Mouse (Mus musculus): ENCODE results near the gene Ptpn1. TPM values are rescaled to one million over a fixed set of nuclear protein-coding genes. Genes with fewer than 3 reads are reported as not detected.
A peak's percentile ranks its signal among the peaks of the same experiment; 100 is the strongest.

The Ptpn1 gene
- total and polyA plus RNA-seq, 2 experiments: 6.5 to 20.2 TPM

DNA sequence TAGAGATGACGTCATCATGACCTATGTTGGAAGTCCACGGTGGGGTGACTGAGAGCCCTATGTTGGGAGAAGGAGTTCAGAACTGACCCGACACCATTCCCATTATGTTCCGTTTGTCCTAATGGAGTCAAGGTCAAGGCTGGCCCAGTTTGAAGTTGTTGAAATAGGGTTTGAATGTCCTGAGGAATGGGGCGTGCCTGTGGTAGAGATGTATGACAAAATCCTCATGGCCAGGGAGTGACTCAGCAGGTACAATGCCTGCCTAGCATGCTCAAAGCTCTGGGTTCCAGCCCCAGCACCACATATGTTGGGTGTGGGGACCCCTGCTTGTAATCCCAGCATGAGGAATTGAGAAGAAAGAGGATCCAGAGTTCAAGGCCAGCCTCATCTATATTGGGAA, 20.3 kb upstream of the Ptpn1 start:
- no peaks in the 10 kb centered on the region for H3K4me1 ChIP-seq (ENCODE audit: control insufficient read depth, insufficient read depth, low read length)
- no peaks in the 10 kb centered on the region for H3K79me2 ChIP-seq (ENCODE audit: control insufficient read depth, insufficient read depth, low read length)
- H3K36me3 ChIP-seq (ENCODE audit: control insufficient read depth, insufficient read depth, low read length): no peaks in the 10 kb centered on the region
- WGBS: 87% methylated on average over 5 of the region's 5 CpGs
- H3K27me3 ChIP-seq (ENCODE audit: control insufficient read depth, insufficient read depth, low read length): no peaks in the 10 kb centered on the region
- TF ChIP-seq POLR2A (IDR thresholded peaks at IDR 0.05; ENCODE audit: extremely low read depth, insufficient read depth, low read length) (no peak), CTCF (IDR thresholded peaks at IDR 0.05; ENCODE audit: low read depth, low read length) (no peak)
- DNase-seq (ENCODE audit: extremely low read depth, low read depth, low spot score): no peak
- no peak overlapping the region for H3K9ac ChIP-seq (ENCODE audit: low read depth, low read length)
- no peak overlapping the region for H3K27ac ChIP-seq (replicated peaks; ENCODE audit: insufficient read depth, low read depth, low read length)
- no peak overlapping the region for H3K4me3 ChIP-seq (ENCODE audit: insufficient read depth, low read depth, low read length)

GRCm38 (mm10) chr2:167919081-167919480, 12.8 kb upstream of the Ptpn1 start:
- Histone ChIP-seq H3K4me3 (ENCODE audit: insufficient read depth, low read depth, low read length) (no peak overlapping the region), H3K27ac (replicated peaks; ENCODE audit: insufficient read depth, low read depth, low read length) (no peak overlapping the region), H3K9ac (ENCODE audit: low read depth, low read length) (no peak overlapping the region), H3K36me3 (ENCODE audit: control insufficient read depth, insufficient read depth, low read length) (no peaks in the 10 kb centered on the region), H3K79me2 (ENCODE audit: control insufficient read depth, insufficient read depth, low read length) (no peaks in the 10 kb centered on the region), H3K27me3 (ENCODE audit: control insufficient read depth, insufficient read depth, low read length) (no peaks in the 10 kb centered on the region), H3K4me1 (ENCODE audit: control insufficient read depth, insufficient read depth, low read length) (no peaks in the 10 kb centered on the region)
- no peak for DNase-seq (ENCODE audit: extremely low read depth, low read depth, low spot score)
- TF ChIP-seq POLR2A (IDR thresholded peaks at IDR 0.05; ENCODE audit: extremely low read depth, insufficient read depth, low read length) (no peak), CTCF (IDR thresholded peaks at IDR 0.05; ENCODE audit: low read depth, low read length) (no peak)
- WGBS: 70% methylated on average over 1 of the region's 1 CpGs

GRCm38 (mm10) chr2:167920041-167920440, 11.8 kb upstream of the Ptpn1 start:
- H3K36me3 ChIP-seq (ENCODE audit: control insufficient read depth, insufficient read depth, low read length): no peaks in the 10 kb centered on the region
- DNase-seq (ENCODE audit: extremely low read depth, low read depth, low spot score): no peak
- no peak overlapping the region for H3K9ac ChIP-seq (ENCODE audit: low read depth, low read length)
- H3K79me2 ChIP-seq (ENCODE audit: control insufficient read depth, insufficient read depth, low read length): no peaks in the 10 kb centered on the region
- peaks cover 2% of the 10 kb centered on the region; the same call in 1 of the 2 replicates for H3K4me1 ChIP-seq (ENCODE audit: control insufficient read depth, insufficient read depth, low read length)
- no peaks in the 10 kb centered on the region for H3K27me3 ChIP-seq (ENCODE audit: control insufficient read depth, insufficient read depth, low read length)
- WGBS: 70% methylated on average over 11 of the region's 11 CpGs
- no peak overlapping the region for H3K4me3 ChIP-seq (ENCODE audit: insufficient read depth, low read depth, low read length)
- H3K27ac ChIP-seq (replicated peaks; ENCODE audit: insufficient read depth, low read depth, low read length): no peak overlapping the region
- TF ChIP-seq POLR2A (IDR thresholded peaks at IDR 0.05; ENCODE audit: extremely low read depth, insufficient read depth, low read length): no peak
- no peak for TF ChIP-seq CTCF (IDR thresholded peaks at IDR 0.05; ENCODE audit: low read depth, low read length)

- Histone ChIP-seq H3K36me3 (ENCODE audit: control insufficient read depth, insufficient read depth, low read length) (no peaks in the 10 kb centered on the region), H3K79me2 (ENCODE audit: control insufficient read depth, insufficient read depth, low read length) (no peaks in the 10 kb centered on the region), H3K27me3 (ENCODE audit: control insufficient read depth, insufficient read depth, low read length) (no peaks in the 10 kb centered on the region), H3K27ac (replicated peaks; ENCODE audit: insufficient read depth, low read depth, low read length) (no peak overlapping the region), H3K4me3 (ENCODE audit: insufficient read depth, low read depth, low read length) (no peak overlapping the region), H3K9ac (ENCODE audit: low read depth, low read length) (no peak overlapping the region), H3K4me1 (ENCODE audit: control insufficient read depth, insufficient read depth, low read length) (peaks cover 2% of the 10 kb centered on the region; the same call in 1 of the 2 replicates)
- TF ChIP-seq CTCF (IDR thresholded peaks at IDR 0.05; ENCODE audit: low read depth, low read length) (no peak), POLR2A (IDR thresholded peaks at IDR 0.05; ENCODE audit: extremely low read depth, insufficient read depth, low read length) (no peak)
- DNase-seq (ENCODE audit: extremely low read depth, low read depth, low spot score): no peak
- WGBS: 73% methylated on average over 9 of the region's 9 CpGs
Observed at GRCm38 (mm10) chr2:167920960-167921495, 10.8 kb upstream of the Ptpn1 start.

- Histone ChIP-seq H3K36me3 (ENCODE audit: control insufficient read depth, insufficient read depth, low read length) (no peaks in the 10 kb centered on the region), H3K4me3 (ENCODE audit: insufficient read depth, low read depth, low read length) (no peak overlapping the region), H3K4me1 (ENCODE audit: control insufficient read depth, insufficient read depth, low read length) (peaks cover 2% of the 10 kb centered on the region; the same call in 1 of the 2 replicates), H3K27ac (replicated peaks; ENCODE audit: insufficient read depth, low read depth, low read length) (no peak overlapping the region), H3K27me3 (ENCODE audit: control insufficient read depth, insufficient read depth, low read length) (no peaks in the 10 kb centered on the region), H3K79me2 (ENCODE audit: control insufficient read depth, insufficient read depth, low read length) (no peaks in the 10 kb centered on the region), H3K9ac (ENCODE audit: low read depth, low read length) (no peak overlapping the region)
- TF ChIP-seq POLR2A (IDR thresholded peaks at IDR 0.05; ENCODE audit: extremely low read depth, insufficient read depth, low read length): no peak
- no peak for TF ChIP-seq CTCF (IDR thresholded peaks at IDR 0.05; ENCODE audit: low read depth, low read length)
- 46% methylated on average over 8 of the region's 8 CpGs for WGBS
- peak; percentile 38 for DNase-seq (ENCODE audit: extremely low read depth, low read depth, low spot score)
Observed at GRCm38 (mm10) chr2:167921823-167922222, 10.0 kb upstream of the Ptpn1 start.

GRCm38 (mm10) chr2:167924011-167924410, 7.8 kb upstream of the Ptpn1 start:
- no peak overlapping the region for H3K4me3 ChIP-seq (ENCODE audit: insufficient read depth, low read depth, low read length)
- no peaks in the 10 kb centered on the region for H3K36me3 ChIP-seq (ENCODE audit: control insufficient read depth, insufficient read depth, low read length)
- no peaks in the 10 kb centered on the region for H3K27me3 ChIP-seq (ENCODE audit: control insufficient read depth, insufficient read depth, low read length)
- H3K4me1 ChIP-seq (ENCODE audit: control insufficient read depth, insufficient read depth, low read length): peaks cover 2% of the 10 kb centered on the region; the same call in 1 of the 2 replicates
- 91% methylated on average over 5 of the region's 5 CpGs for WGBS
- TF ChIP-seq POLR2A (IDR thresholded peaks at IDR 0.05; ENCODE audit: extremely low read depth, insufficient read depth, low read length) (no peak), CTCF (IDR thresholded peaks at IDR 0.05; ENCODE audit: low read depth, low read length) (no peak)
- no peak overlapping the region for H3K9ac ChIP-seq (ENCODE audit: low read depth, low read length)
- H3K27ac ChIP-seq (replicated peaks; ENCODE audit: insufficient read depth, low read depth, low read length): no peak overlapping the region
- no peaks in the 10 kb centered on the region for H3K79me2 ChIP-seq (ENCODE audit: control insufficient read depth, insufficient read depth, low read length)
- DNase-seq (ENCODE audit: extremely low read depth, low read depth, low spot score): no peak

Measured in liver, adult 2 months (tissue).